Mouse (Mus musculus) CH12.LX (cell line): ENCODE results near the gene Thsd4. TPM values are rescaled to one million over a fixed set of nuclear protein-coding genes. Genes with fewer than 3 reads are reported as not detected.

Experiments
- DNase-seq: peaks from one replicate; pipeline ENCODE4 v3.0.0-alpha.2; 2013; ENCODE audit errors: extremely low read depth
- H3K27ac ChIP-seq: 2 replicates; pipeline ENCODE4 v1.5.1; 2012; ENCODE audit warnings: low read depth, mild to moderate bottlenecking, control low read depth, moderate library complexity; ENCODE audit not compliant: insufficient read depth
- H3K27me3 ChIP-seq: replicated peaks from 2 replicates; pipeline ENCODE3; 2012; ENCODE audit warnings: inconsistent platforms
- H3K36me3 ChIP-seq, 2 experiments: replicated peaks in 1 of 2; 2 replicates each; pipeline versions ENCODE3 to v1.6.1; 2012; ENCODE audit warnings: inconsistent platforms in 1 of 2, low read length in 1 of 2, mild to moderate bottlenecking in 1 of 2, mixed read lengths in 1 of 2, moderate library complexity in 1 of 2; ENCODE audit not compliant: control insufficient read depth in 1 of 2, insufficient read depth in 1 of 2
- H3K4me1 ChIP-seq, 2 experiments: 2 replicates each; pipeline ENCODE4 v1.6.1; 2012; ENCODE audit warnings: inconsistent platforms in 1 of 2, moderate library complexity in 1 of 2; ENCODE audit not compliant: insufficient read depth in 2 of 2, control insufficient read depth in 1 of 2
- H3K4me2 ChIP-seq: 2 replicates; pipeline ENCODE4 v1.6.1; 2012; ENCODE audit warnings: low read depth, mild to moderate bottlenecking, control low read depth; ENCODE audit not compliant: poor library complexity, insufficient read depth, severe bottlenecking
- H3K4me3 ChIP-seq, 3 experiments: fragments of 150-350 bp in 1 of 3; sonication (generic) in 1 of 3; replicated peaks in 1 of 3; 2 replicates each; pipeline versions ENCODE3 to v1.5.1; 2011 to 2012; ENCODE audit warnings: low read depth in 2 of 3, low read length in 2 of 3, mild to moderate bottlenecking in 2 of 3, moderate library complexity in 2 of 3, control low read depth in 1 of 3, improper control_type of control experiment in 1 of 3, inconsistent platforms in 1 of 3, mixed read lengths in 1 of 3; ENCODE audit not compliant: poor library complexity in 1 of 3
- H3K79me2 ChIP-seq: replicated peaks from 2 replicates; pipeline ENCODE4 v1.6.1; 2012; ENCODE audit warnings: mild to moderate bottlenecking, moderate library complexity; ENCODE audit not compliant: control insufficient read depth, poor library complexity, insufficient read depth, severe bottlenecking; ENCODE audit errors: extremely low read depth
- H3K9ac ChIP-seq: 2 replicates; pipeline ENCODE4 v1.6.1; 2012; ENCODE audit warnings: low read depth, mild to moderate bottlenecking, control low read depth, moderate library complexity; ENCODE audit not compliant: insufficient read depth
- H3K9me3 ChIP-seq: replicated peaks from 2 replicates; pipeline ENCODE3; 2012; ENCODE audit warnings: low read length, inconsistent platforms, mixed read lengths
- CHD2 ChIP-seq: IDR thresholded peaks from 2 replicates; pipeline ENCODE4 v1.6.1; 2011; ENCODE audit warnings: low read length, improper control_type of control experiment
- CTCF ChIP-seq, 2 experiments: IDR thresholded peaks in 1 of 2; conservative IDR thresholded peaks in 1 of 2; 2 replicates each; pipeline ENCODE4 v1.5.1; 2011 to 2012; ENCODE audit warnings: low read depth in 2 of 2, low read length in 2 of 2, improper control_type of control experiment in 1 of 2, inconsistent platforms in 1 of 2, mild to moderate bottlenecking in 1 of 2, moderate library complexity in 1 of 2
- E2F4 ChIP-seq: IDR thresholded peaks from 2 replicates; pipeline ENCODE4 v1.6.1; 2011; ENCODE audit warnings: low read depth, low read length, improper control_type of control experiment; ENCODE audit not compliant: insufficient replicate concordance
- ELF1 ChIP-seq: IDR thresholded peaks from 2 replicates; pipeline ENCODE4 v1.6.1; 2014; ENCODE audit warnings: low read depth, mild to moderate bottlenecking, inconsistent platforms, low read length, improper control_type of control experiment
- HCFC1 ChIP-seq: IDR thresholded peaks from 2 replicates; pipeline ENCODE4 v1.6.1; 2012; ENCODE audit warnings: low read depth, mild to moderate bottlenecking, inconsistent platforms, low read length, improper control_type of control experiment
- IRF4 ChIP-seq: IDR thresholded peaks from 2 replicates; pipeline ENCODE4 v1.6.1; 2014; ENCODE audit warnings: low read depth, mild to moderate bottlenecking, inconsistent platforms, low read length, improper control_type of control experiment
- JUN ChIP-seq: IDR thresholded peaks from 2 replicates; pipeline ENCODE4 v1.6.1; 2011; ENCODE audit warnings: low read depth, mild to moderate bottlenecking, low read length, improper control_type of control experiment, moderate library complexity; ENCODE audit not compliant: insufficient read depth
- KAT2A ChIP-seq: IDR thresholded peaks from 2 replicates; pipeline ENCODE4 v1.6.1; 2012; ENCODE audit warnings: low read length, improper control_type of control experiment, inconsistent platforms; ENCODE audit not compliant: insufficient replicate concordance
- MAFK ChIP-seq: IDR thresholded peaks from 2 replicates; pipeline ENCODE4 v1.6.1; 2011; ENCODE audit warnings: low read length, improper control_type of control experiment; ENCODE audit not compliant: insufficient replicate concordance
- MAX ChIP-seq: IDR thresholded peaks from 2 replicates; pipeline ENCODE4 v1.6.1; 2011; ENCODE audit warnings: low read length, improper control_type of control experiment
- MAZ ChIP-seq: IDR thresholded peaks from 2 replicates; pipeline ENCODE4 v1.6.1; 2012; ENCODE audit warnings: low read depth, mild to moderate bottlenecking, inconsistent platforms, low read length, improper control_type of control experiment, moderate library complexity
- MXI1 ChIP-seq: IDR thresholded peaks from 2 replicates; pipeline ENCODE4 v1.6.1; 2011; ENCODE audit warnings: mild to moderate bottlenecking, low read depth, low read length, improper control_type of control experiment
- MYC ChIP-seq: IDR thresholded peaks from 2 replicates; pipeline ENCODE4 v1.6.1; 2011; ENCODE audit warnings: low read depth, mild to moderate bottlenecking, improper control_type of control experiment, low read length
- NRF1 ChIP-seq: IDR thresholded peaks from 2 replicates; pipeline ENCODE4 v1.6.1; 2014; ENCODE audit warnings: low read depth, mild to moderate bottlenecking, inconsistent platforms, low read length, improper control_type of control experiment, moderate library complexity
- POLR2A ChIP-seq: IDR thresholded peaks from 2 replicates; pipeline ENCODE4 v1.6.1; 2011; ENCODE audit warnings: low read depth, mild to moderate bottlenecking, improper control_type of control experiment, low read length
- POLR2AphosphoS2 ChIP-seq: IDR thresholded peaks from 2 replicates; pipeline ENCODE4 v1.6.1; 2011; ENCODE audit warnings: low read depth, low read length, improper control_type of control experiment
- RAD21 ChIP-seq: IDR thresholded peaks from 2 replicates; pipeline ENCODE4 v1.6.1; 2011; ENCODE audit warnings: low read depth, mild to moderate bottlenecking, low read length, improper control_type of control experiment, moderate library complexity
- RCOR1 ChIP-seq: conservative IDR thresholded peaks from 2 replicates; pipeline ENCODE4 v1.6.1; 2012; ENCODE audit warnings: low read depth, mild to moderate bottlenecking, inconsistent platforms, low read length, improper control_type of control experiment
- SIN3A ChIP-seq: IDR thresholded peaks from 2 replicates; pipeline ENCODE4 v1.6.1; 2012; ENCODE audit warnings: low read length, improper control_type of control experiment, inconsistent platforms
- SMC3 ChIP-seq: IDR thresholded peaks from 2 replicates; pipeline ENCODE4 v1.6.1; 2011; ENCODE audit warnings: low read depth, low read length, improper control_type of control experiment
- TBP ChIP-seq: conservative IDR thresholded peaks from 2 replicates; pipeline ENCODE4 v1.6.1; 2011; ENCODE audit warnings: low read depth, low read length, improper control_type of control experiment
- USF1 ChIP-seq: IDR thresholded peaks from 2 replicates; pipeline ENCODE4 v1.6.1; 2014; ENCODE audit warnings: low read depth, mild to moderate bottlenecking, inconsistent platforms, low read length, improper control_type of control experiment
- USF2 ChIP-seq: conservative IDR thresholded peaks from 2 replicates; pipeline ENCODE4 v1.6.1; 2011; ENCODE audit warnings: low read depth, low read length, improper control_type of control experiment
- ZMIZ1 ChIP-seq: IDR thresholded peaks from 2 replicates; pipeline ENCODE4 v1.6.1; 2012; ENCODE audit warnings: low read depth, mild to moderate bottlenecking, inconsistent platforms, low read length, improper control_type of control experiment
- dilution Hi-C: fragments of 300-500 bp; cut with MboI; formaldehyde crosslinking; loops from 2 replicates; pipeline ENCODE4 v1.14.3; 2020; ENCODE audit warnings: low sequenced_read_pairs; ENCODE audit not compliant: extremely low pct_unique_long_range_greater_than_20kb, extremely low pct_ligation_motif_present
- in situ Hi-C: fragments of 300-500 bp; cut with MboI; formaldehyde crosslinking; loops from 3 replicates; pipeline ENCODE4 v1.14.3; 2019; ENCODE audit warnings: low sequenced_read_pairs, low pct_ligation_motif_present, low pct_unique_long_range_greater_than_20kb, mixed read lengths
- polyA plus RNA-seq: library from polyadenylated mRNA; unstranded; fragments of >175 nt; gene quantifications from 2 replicates; pipeline ENCODE4 v1.2.1, GENCODE M21; 2012; ENCODE audit warnings: low read depth; ENCODE audit not compliant: insufficient read length
- total RNA-seq, 2 experiments: library from RNA; depleted of rRNA; stranded (reverse); fragments of 300-350 nt in 1 of 2; fragments of >200 nt in 1 of 2; gene quantifications; 2 replicates each; pipeline ENCODE4 v1.2.3; 2012 to 2014

The Thsd4 gene
- total and polyA plus RNA-seq, 3 experiments, result not detected

- Histone ChIP-seq H3K4me3 (no peak overlapping the region), H3K27ac (no peak overlapping the region), H3K4me2 (no peak overlapping the region), H3K79me2 (no peaks in the 10 kb centered on the region), H3K9ac (no peak overlapping the region), H3K27me3 (no peaks in the 10 kb centered on the region), H3K9me3 (no peaks in the 10 kb centered on the region), H3K36me3 (no peaks in the 10 kb centered on the region), H3K4me1 (peaks cover 0 to 11% of the 10 kb centered on the region in 2 experiments; a peak in 1 of 4 replicates)
- in situ Hi-C loops (no loop called here), dilution Hi-C loops (no loop called here)
- DNase-seq, result no peak
- TF ChIP-seq NRF1 (no peak), E2F4 (no peak), POLR2A (no peak), USF2 (no peak), ELF1 (no peak), SMC3 (no peak), MAX (no peak), MAZ (no peak), MAFK (no peak), ZMIZ1 (no peak), RCOR1 (no peak), CHD2 (no peak), SIN3A (no peak), MXI1 (no peak), HCFC1 (no peak), POLR2AphosphoS2 (no peak), IRF4 (no peak), MYC (no peak), USF1 (no peak), JUN (no peak)
Observed at GRCm38 (mm10) chr9:60279556-60279955, 242.3 kb downstream of the Thsd4 start.

GRCm38 (mm10) chr9:60276351-60276750, 245.5 kb downstream of the Thsd4 start:
- H3K79me2 ChIP-seq, result no peaks in the 10 kb centered on the region
- no peak for DNase-seq
- H3K27ac ChIP-seq, result no peak overlapping the region
- no peak overlapping the region for H3K4me3 ChIP-seq
- dilution Hi-C loops (no loop called here), in situ Hi-C loops (no loop called here)
- no peak overlapping the region for H3K9ac ChIP-seq
- H3K36me3 ChIP-seq, result no peaks in the 10 kb centered on the region
- no peaks in the 10 kb centered on the region for H3K27me3 ChIP-seq
- TF ChIP-seq RAD21 (peak; percentile 47), CTCF (conservative IDR thresholded peaks at IDR 0.05 in 1 of 2, IDR thresholded peaks at IDR 0.05 in 1 of 2; ENCODE audit: low read depth in 2 of 2, low read length in 2 of 2) (peak; percentile 13 to 48; a peak in 2 of 4 replicates), TBP (no peak), SMC3 (peak; percentile 24; the same call in 1 of the 2 replicates), KAT2A (no peak)
- H3K4me2 ChIP-seq, result no peak overlapping the region
- H3K9me3 ChIP-seq, result no peaks in the 10 kb centered on the region
- peaks cover 0 to 13% of the 10 kb centered on the region in 2 experiments; a peak in 2 of 4 replicates for H3K4me1 ChIP-seq
